Mouse (Mus musculus): ENCODE measurements around the gene Rap2a. TPM values are rescaled to one million over a fixed set of nuclear protein-coding genes. Genes with fewer than 3 reads are reported as not detected.

Gene Rap2a
- total RNA-seq, 2 experiments from 2014 or later: 22.0 to 23.4 TPM

DNA sequence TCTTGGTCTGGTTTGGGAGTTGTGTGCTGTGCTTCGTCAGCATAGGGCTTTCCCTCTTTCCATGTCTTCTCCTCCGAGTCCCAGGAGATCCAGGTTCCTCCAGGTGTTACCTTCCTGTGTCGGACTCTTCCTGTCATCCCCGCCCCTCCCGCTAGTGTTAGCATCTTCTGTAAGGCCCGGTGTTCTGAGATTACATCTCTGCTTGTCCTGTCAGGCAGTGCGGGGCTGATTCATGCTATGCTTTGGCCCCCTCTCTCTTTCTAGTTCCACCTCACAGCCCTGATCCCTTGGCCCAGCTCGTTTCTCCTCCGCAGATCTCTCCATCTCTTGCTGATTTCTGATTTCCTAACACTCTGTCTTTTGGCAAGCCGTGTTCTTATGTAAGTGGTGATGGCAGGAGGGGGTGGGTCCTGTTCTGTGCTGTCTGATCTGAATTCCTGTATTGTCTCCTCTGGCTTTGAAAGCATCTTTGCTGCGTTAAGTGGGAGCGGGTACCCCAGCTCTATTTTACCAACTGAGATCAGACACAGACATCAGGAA is 21.8 kb downstream of the Rap2a start:
- DNase-seq: no peak

DNA sequence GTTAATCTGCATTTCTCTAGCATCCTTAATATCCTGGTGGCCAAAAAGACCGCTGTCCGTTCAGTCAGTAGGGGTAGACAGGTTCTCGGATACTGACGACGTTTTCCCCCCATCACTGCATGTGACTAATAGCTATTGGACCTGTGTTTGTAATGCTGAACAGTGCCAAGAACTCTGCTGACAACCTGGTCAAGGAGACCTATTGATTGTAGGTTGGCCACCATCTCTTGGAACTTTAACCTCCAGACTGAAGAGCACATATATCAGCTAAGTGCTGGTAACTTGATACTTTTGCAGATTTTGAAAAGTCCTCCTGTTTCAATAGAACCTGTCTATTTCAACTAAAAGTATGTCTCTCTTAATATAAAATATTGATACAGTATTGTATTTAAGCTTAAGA is 22.5 kb downstream of the Rap2a start:
- DNase-seq: no peak

DNA sequence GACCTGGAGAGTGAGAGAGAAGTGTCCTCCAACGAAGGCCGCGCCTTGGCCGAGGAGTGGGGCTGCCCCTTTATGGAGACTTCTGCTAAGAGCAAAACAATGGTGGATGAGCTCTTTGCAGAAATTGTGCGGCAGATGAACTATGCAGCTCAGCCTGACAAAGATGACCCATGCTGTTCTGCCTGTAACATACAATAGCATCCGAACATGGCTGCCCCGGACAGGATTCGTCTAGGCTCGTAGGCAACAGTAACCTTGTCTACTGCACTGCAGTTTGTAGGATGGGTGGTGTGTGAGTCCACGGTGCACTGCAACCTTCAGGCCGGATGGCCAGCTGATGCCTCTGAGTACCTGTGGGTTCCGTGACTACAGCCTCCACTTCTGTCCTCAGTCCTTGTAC is 25.4 kb downstream of the Rap2a start:
- no peak for DNase-seq

DNA sequence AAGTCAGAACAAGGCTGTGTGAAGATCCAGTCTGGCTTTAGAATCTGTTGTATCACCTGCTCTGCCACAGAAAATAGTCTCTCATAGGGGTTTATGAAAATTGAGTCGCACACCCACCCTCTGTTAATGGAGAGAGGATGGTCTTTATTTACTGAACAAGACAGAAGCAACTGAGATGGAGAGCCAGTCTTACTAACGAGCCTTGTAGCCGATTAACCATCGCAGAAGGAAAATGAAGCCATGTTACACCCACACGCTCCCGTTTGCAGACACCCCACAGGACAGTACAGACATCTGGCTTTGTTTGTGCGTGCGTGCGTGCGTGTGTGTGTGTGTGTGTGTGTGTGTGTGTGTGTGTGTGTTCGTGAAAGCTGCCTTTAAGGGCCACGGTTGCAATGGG is 26.2 kb downstream of the Rap2a start:
- DNase-seq: no peak

DNA sequence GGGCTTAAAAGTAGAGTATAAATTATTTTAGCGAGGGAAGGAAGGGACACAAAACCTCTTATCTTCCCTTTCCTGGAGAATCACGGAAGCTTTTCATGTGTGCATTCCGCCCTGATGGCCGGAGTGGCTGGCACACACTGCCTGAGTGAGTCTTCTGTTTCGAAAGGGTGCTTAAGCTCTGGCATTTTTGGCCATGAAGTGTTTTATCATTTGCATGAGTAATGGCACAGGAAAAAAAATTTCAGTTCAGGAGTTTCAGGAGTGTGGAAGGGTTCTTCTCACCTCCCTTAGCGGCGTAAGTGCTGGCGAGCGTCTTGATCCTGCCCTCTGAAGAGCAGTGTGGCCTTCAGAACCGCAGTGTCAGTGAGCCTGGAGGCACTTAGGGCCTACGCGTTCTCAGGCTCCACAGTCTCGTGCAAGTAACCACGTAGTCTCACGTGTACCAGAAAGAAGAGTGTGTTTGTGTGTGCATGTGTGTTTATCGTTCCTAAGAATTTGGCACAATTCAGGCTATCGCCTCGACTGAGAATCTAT is 26.8 kb downstream of the Rap2a start:
- DNase-seq: no peak

DNA sequence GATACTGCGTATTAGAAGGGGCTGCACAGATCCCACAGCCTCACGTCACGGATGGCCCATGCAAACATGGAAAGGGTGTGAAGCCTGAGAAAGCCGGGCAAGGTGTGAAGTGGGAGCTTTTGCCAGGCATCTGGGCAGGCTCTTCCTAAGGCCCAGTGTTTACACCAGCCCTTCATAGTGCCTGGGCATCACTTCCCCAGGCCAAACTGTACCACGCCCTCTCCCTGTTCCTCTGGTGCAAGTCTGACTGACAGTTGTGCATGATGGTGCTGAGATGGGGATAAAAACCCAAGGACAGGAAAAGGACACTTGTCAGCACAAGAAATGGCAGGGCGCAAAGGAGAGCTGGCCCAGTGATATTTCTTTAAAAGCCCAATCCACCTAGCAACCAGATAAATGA is 27.7 kb downstream of the Rap2a start:
- no peak for DNase-seq

DNA sequence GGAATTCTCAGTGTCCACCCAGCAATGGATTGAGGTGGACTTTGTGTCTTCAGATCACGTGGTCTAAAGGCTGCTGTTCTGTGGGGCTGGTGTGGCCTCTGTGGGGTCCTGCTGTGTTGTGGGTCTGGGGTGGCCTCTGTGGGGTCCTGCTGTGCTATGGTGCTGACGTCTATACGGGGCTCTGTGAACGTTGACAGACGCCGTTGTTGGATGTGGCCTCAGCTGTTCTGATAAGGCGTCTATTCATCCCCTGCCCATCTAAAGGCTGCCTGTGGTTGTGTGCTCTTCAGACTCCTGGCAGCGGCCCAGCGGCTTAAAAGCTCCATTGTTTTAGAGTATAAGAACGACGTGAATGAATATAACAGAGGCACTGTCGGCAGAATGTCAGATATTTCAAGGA is 29.3 kb downstream of the Rap2a start:
- DNase-seq: peak; percentile 55

DNA sequence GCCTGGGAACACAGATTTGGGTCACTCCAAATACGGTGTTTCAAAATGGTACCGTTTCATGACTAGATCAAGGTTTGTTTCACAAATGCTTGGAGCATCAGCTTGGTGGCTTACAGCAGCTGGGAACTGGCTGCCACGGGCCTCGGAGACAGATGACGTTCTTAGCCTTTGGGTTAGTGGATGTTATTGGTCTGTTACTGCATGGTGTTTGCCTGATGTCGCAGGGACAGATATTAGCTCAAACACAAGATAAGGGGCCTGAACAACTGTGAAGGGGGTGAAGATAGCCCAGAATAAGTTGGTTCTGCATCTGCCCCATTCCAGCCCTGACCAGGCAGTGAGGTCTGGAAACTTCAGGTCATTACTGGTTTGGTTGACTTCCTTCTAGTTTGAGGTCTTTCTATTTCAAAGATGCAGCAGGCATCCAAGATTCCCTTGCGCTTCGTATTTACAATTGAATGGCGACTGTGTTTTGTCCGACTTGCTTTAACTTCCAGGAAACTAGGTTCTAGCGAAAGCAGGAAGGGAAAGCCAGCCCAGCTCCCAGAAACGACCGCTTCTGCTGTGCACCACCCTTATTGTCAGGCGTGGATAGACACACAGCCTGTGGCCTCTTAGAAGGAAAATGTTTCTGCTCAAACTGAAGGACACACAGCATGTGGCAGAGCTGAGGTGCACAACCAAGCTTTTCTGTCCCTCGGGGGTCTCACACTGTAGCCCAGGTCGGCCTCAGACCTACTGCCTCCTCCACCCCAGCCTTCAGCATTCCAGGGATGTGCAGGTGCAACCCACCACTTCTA is 30.5 kb downstream of the Rap2a start:
- DNase-seq: no peak

DNA sequence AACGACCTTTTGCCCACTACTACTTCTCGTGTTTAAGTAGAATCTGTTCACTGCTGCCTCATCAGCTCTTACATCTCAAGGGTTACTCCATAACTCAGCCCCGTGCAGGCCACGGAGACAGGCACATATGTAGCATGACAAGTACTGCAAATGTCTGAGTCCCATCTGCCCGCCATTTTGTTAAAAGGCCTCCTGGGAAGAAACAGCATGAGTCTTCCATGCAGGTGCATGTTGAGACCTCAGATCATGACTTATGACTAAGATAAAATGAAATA is 31.1 kb downstream of the Rap2a start:
- DNase-seq: no peak

DNA sequence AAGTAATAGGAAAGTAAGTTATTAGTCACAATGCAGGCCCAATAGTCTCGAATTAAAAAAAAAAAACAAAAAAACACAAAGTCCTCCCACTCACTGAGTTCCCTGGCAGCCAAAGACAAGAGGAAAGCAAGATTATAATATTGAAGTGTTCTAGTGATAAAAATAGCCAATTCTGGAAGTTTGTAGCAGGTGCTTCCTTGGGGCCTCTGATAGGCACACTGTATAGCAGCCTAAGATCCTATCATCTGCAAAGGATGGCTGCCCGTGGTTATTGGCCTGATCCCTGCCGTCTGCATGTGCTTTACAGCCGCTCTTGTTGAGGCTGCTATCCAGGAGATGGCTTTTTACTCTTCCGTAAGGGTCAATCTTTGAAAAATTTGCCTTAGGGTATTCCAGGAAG is 33.6 kb downstream of the Rap2a start:
- DNase-seq: no peak

DNA sequence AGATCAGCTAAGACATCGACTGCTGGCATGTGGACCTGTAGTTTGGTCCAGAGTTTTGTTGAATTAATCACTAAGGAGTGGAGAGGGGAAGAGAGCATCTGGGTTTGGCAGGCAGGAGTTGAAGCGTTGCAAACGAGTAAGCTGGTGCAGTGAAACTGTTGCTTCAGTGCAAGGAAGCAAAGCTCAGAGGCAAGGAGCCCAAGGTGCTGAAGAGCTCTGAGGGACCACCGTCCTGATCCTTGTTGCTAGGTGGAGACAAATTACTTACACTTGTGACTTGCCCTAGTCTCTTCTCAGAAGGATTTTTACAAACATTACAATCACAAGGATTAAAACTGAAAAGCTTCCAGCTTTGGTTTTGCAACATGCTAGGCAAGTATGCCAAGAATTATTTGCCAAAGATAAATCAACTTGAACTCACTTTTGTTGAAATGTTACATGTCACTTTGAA is 36.6 kb downstream of the Rap2a start:
- DNase-seq: no peak

DNA sequence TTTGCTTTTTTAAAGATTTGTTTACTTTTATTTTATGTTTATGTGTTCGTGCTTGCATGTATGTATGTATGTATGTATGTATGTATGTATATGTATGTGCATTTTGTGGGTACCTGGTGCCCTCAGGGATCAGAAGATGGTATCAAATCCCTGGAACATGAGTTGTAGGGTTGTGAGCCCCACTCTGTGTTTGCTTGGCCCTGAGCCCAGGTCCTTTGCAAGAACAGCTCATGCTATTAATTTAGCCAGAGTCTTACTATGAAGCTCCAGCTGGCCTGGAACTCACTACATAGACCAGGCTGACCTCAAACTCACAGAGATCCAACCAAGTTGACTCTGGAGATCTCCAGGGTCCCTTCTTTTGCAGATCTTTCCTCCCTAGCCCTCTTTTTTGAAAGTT is 37.1 kb downstream of the Rap2a start:
- DNase-seq: no peak

DNA sequence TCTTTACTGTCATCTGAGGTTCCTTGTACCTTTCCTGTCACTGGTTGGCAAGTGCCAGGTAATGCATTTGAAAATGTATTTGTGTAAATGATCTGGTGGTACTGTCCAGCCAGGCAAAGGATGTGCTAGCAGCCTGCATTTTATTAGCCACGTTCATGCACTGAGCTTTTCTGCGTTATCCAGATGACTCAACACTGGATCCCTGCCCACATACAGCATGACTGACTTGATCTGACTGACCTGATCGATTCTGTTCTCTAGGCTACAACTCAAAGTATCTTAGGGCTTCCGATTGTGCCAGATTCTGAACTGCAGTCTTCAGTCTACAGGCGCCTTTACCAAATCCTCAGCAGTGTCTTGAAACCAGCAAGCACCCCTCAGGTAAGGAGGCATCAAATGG is 40.5 kb downstream of the Rap2a start:
- DNase-seq: no peak

DNA sequence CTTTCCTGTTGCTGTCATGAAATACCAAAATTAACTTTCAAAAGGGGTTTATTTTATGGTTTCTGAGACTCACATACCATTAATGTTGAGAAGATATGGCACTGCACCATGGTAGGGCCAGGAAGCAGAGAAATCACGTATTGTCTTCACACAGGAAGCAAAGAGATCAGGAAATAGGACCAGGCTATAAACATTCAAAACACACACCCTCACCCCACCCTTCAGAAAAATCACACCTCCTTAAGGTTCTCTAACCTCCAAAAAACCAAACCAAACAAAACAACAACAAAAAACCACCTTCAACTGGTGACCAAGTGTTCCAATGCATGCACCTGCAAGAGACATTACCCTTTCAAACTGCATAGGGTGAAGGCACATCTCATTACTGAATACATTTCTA is 41.7 kb downstream of the Rap2a start:
- DNase-seq: no peak

DNA sequence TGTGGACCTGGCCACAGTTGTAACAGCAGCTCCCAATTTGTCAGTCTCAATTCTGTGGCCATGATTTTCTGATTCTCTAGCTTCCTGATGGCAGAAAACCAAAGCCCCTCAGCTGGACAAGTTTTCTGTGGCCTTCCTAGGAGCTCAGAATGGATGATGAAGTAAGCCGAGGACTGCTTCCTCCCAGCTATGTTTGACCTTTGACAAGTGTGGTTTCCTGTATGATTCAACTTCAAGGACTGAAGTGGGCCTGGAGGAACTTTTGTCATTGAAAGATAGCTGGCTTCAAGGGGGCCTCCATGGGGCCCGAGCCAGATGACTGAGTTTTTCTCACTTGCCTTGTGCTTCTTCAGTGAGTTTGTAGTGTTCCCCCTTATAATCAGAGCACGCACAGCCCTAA is 42.6 kb downstream of the Rap2a start:
- DNase-seq: no peak

DNA sequence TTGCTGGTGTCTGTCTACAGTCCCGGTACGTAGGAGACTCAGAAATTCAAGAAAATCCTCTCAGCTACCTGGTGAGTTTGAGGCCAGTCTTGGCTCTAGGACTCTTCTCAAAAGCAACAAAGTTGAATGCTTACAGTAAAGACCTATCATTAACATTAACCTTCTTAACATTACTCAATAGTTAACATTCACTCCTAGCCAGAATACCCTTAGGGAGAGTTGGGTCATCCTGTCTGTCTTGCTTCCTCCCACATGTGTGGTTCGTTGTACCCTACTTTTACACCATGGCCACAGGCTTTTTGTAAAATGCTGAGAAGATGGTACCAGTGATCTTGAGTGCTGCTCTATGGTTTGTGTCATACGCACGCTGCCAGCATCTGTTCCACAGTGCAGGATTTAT is 45.1 kb downstream of the Rap2a start:
- no peak for DNase-seq

DNA sequence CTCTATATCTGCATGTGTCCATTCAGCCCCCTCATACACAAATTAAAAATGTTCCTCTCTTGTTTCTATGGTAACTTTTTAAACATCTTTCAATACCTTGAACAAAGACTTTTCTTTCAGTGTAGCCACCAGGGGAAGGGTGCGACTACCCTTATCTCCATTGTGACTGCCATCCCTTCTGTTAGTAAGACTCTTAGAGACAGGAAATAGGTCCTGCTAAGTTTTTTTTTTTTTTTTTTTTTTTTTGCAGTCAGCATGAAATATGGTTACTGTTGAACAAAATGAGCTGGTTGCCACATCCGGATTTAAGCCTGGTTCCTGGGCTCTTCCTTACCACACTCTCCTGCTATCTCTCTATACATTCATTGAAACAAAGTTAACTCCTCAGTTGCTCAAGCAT is 47.4 kb downstream of the Rap2a start:
- no peak for DNase-seq

DNA sequence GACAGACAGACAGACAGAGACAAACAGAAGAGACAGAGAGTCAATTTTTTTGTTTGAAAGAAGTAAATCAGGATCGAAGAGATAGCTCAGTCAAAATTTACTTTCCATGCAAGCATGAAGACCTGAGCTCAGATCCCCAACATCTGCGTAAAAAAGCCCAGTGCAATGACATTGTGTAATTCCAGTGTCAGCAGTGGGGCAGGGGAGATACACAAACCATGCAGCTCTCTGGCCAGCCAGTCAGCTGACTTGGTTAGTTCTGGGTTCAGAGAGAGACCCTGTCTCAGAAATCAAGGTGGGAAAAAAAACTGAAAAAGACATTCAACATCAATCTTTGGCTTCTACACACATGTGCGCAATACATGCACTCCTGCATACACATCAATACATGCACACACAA is 55.1 kb downstream of the Rap2a start:
- no peak for DNase-seq

DNA sequence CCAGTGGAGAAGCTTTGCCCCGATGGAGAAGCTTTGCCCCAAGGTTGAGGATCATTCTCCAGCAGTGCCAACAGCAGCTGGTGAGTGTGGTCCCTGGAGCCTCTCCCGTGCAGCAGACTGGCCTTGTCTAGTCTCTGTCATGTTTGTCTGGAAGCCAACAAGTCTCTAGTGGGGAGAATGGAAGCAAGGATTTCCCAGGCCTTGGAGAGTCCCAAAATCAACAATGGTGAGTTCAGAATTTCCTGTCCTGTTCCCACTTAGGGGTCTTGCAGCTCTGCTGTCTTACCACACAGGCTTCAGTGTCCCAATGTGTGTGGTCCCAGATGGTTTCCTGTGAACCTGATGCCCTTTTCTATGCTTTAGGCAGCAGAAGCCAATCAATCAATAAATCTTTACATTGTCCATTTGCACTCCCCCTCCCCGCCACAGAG is 56.6 kb downstream of the Rap2a start:
- DNase-seq: peak; percentile 23

DNA sequence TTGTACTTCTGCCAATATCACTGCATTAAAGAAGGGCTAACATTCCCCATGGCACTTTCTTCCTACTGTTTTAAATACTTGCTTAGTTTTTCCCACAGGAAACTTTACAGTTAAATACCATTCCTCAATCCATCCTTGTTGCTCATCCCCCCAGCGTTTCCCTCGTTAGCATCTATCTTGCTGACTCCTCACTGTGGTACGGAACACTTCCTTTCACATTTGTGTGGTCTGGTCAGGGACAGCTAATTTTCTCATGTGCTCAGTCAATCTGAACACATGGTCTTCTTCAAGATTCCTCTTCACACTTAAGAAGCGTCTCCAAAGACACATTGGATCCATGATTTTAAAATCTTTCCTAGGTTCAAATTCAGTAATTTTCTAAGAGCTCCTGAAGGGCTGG is 57.2 kb downstream of the Rap2a start:
- no peak for DNase-seq

DNA sequence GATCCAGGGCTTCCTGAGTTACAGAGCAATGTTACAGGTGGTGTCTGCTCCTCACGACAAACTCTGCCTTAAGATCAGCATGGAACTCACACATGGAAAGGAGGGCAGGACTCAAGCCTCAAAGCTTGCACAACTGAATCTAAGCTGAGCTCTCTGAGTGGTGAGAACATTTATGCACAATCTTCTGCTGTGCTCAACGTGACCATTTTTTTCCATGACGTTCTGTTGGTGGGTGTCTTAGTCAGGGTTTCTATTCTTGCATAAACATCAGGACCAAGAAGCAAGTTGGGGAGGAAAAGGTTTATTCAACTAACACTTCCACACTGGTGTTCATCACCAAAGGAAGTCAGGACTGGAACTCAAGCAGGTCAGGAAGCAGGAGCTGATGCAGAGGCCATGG is 57.7 kb downstream of the Rap2a start:
- DNase-seq: no peak

DNA sequence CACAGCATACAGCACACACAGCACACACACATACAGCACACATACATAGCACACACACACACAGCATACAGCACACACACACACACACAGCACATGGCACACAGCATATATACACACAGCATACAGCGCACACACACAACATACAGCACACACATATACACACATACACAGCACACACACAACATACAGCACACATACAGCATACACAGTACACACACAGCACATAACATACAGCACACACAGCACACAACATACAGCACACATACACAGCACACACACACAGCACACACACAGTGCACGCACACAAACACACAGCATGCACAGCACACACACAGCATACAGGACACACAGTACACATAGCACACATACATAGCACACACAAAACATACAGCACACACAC is 60.9 kb downstream of the Rap2a start:
- no peak for DNase-seq

DNA sequence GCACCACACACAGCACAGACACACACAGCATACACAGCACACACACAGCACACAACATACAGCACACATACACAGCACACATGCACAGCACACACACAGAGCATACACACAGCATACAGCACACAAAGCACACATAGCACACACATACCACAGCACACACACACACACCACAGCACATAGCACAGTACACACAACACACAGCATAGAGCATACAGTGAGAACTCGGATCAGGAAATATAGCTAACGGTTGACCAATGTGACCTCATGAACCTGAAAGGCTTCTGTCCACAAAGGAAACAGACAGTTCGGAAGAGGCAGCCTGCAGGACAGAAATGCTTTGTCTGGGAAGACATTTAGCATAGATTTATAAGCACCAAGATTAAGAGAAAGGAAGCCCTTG is 61.4 kb downstream of the Rap2a start:
- no peak for DNase-seq

DNA sequence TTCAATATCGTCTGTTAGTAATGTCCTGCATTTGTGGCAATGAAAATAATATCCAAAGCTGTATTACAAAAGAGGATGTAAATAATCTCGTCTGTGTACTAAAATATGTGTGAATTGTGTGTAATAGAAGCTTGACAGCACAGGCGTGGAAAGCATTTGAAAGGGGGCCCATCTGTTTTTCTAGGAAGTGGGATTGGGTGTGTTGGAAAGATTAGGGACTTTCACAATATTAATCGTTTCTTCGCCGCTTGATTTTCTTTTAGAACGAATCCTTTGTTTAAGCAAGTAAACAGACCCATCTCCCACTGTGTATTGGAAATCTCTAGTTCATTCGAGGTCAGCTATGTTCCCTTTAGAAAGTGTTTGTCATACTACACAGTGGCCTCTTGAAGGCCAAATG is 64.2 kb downstream of the Rap2a start:
- no peak for DNase-seq

DNA sequence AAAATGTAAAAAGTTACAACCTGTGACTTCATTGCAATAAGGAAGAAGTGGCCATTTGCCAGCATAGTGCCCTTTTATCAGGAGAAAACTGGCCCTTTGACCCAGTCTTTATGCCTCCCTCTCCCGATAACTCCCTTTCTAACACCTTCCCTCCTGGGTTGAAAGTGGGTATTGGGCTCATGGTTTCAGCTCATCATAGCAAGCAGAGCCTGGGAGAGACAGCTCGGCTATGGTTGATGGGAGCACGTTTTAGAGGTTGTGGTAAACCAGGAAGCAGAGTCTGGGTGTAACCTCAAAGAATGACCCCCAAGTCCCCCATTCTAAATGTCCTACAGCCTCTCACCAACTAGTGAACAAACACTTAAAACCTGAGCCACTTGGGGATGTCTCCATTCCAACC is 64.7 kb downstream of the Rap2a start:
- no peak for DNase-seq
